Mouse (Mus musculus) forebrain, embryonic 16.5 days (tissue): ENCODE measurements at regions not wholly inside any gene's neighbourhood (a gene's known extent, or its start where the extent isn't known, plus 50 kb on each side); places are given as distances from the start of the nearest gene placed in this dataset.
A peak's percentile ranks its signal among the peaks of the same experiment; 100 is the strongest.

Experiments
- ATAC-seq: fragments of 200-750 bp; cut with Nextera tagmentation; 2 replicates; pipeline ENCODE4 v1.8.0; 2017; ENCODE audit warnings: mild to moderate bottlenecking, moderate library complexity
- H3K27ac ChIP-seq: fragments of 300-500 bp; sonication (generic); 2 replicates; pipeline ENCODE4 v1.5.1; 2014; ENCODE audit warnings: low read length, control low read depth
- H3K27me3 ChIP-seq: fragments of 300-500 bp; sonication (generic); replicated peaks from 2 replicates; pipeline ENCODE4 v1.6.1; 2014; ENCODE audit warnings: low read length; ENCODE audit not compliant: control insufficient read depth, insufficient read depth
- H3K36me3 ChIP-seq: fragments of 300-500 bp; sonication (generic); 2 replicates; pipeline ENCODE4 v1.6.1; 2014; ENCODE audit not compliant: control insufficient read depth, insufficient read depth
- H3K4me1 ChIP-seq: fragments of 300-500 bp; sonication (generic); replicated peaks from 2 replicates; pipeline ENCODE4 v1.6.1; 2014; ENCODE audit warnings: low read length; ENCODE audit not compliant: control insufficient read depth, insufficient read depth
- H3K4me2 ChIP-seq: fragments of 300-500 bp; sonication (generic); 2 replicates; pipeline ENCODE4 v1.6.1; 2014; ENCODE audit warnings: mild to moderate bottlenecking, low read length, control low read depth
- H3K4me3 ChIP-seq: fragments of 300-500 bp; sonication (generic); replicated peaks from 2 replicates; pipeline ENCODE4 v1.5.1; 2014; ENCODE audit warnings: mild to moderate bottlenecking, low read length, control low read depth
- H3K9ac ChIP-seq: fragments of 300-500 bp; sonication (generic); replicated peaks from 2 replicates; pipeline ENCODE4 v1.6.1; 2014; ENCODE audit warnings: low read depth, low read length, control low read depth
- H3K9me3 ChIP-seq: fragments of 300-500 bp; sonication (generic); 2 replicates; pipeline ENCODE4 v1.6.1; 2016; ENCODE audit warnings: low read length; ENCODE audit not compliant: control insufficient read depth
- WGBS: fragments of 180-500 bp; shearing (Covaris S2); extraction: QIAGEN DNeasy Blood & Tissue Kit; methylation state at CpG from one replicate; pipeline ENCODE4 v1.1.7; 2014; 5-methylcytosine and 5-hydroxymethylcytosine counted together

DNA sequence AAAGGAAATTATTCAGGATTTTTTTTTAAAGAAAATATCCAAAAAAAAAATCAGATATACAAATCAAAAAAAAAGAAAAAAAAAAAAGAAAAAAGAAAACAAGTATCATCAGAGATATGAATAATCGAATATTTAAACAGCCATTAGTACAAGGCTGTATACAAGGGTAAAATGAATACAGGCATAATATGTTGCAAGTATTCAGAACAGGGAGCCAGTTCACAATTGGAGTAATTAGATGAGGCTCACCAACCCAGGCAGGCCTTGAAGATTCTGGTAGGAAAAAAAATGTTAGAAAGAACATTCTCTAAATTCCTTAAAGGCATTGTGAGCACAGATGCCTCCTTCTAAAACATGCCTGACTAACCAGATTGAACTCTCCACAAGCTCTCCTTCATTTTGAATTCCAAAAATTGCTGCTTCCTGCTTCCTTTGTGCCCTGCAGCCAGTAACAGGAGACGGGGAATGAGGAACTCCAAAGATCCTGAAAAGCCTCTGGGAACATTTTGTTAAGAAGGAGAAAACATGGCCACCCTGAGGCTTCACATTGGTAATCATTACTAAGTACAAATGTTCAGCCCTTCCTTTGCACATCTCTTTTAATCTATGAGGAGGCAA is 590.6 kb upstream of the Diaph2 start:
- H3K4me2 ChIP-seq, result no peak overlapping the region
- H3K4me3 ChIP-seq, result no peak overlapping the region
- H3K27me3 ChIP-seq, result no peaks in the 10 kb centered on the region
- no peak overlapping the region for H3K9ac ChIP-seq
- no peak overlapping the region for H3K27ac ChIP-seq
- H3K9me3 ChIP-seq, result no peaks in the 10 kb centered on the region
- no peaks in the 10 kb centered on the region for H3K4me1 ChIP-seq
- 50% methylated on average over 2 of the region's 2 CpGs for WGBS
- ATAC-seq, result peak; percentile 45; the same call in 1 of the 2 replicates
- H3K36me3 ChIP-seq, result no peaks in the 10 kb centered on the region
